Mouse (Mus musculus) hindbrain, embryonic 16.5 days (tissue): ENCODE measurements at regions not wholly inside any gene's neighbourhood (a gene's known extent, or its start where the extent isn't known, plus 50 kb on each side); places are given as distances from the start of the nearest gene placed in this dataset.

Experiments used
- ATAC-seq: fragments of 200-750 bp; cut with Nextera tagmentation; 2 replicates; pipeline ENCODE4 v1.8.0; 2017; ENCODE audit warnings: moderate TSS enrichment, moderate library complexity
- H3K27ac ChIP-seq: fragments of 300-500 bp; sonication (generic); 2 replicates; pipeline ENCODE4 v1.5.1; 2014; ENCODE audit warnings: low read depth, mild to moderate bottlenecking, control low read depth, low read length, moderate library complexity
- H3K27me3 ChIP-seq: fragments of 300-500 bp; sonication (generic); replicated peaks from 2 replicates; pipeline ENCODE4 v1.6.1; 2014; ENCODE audit warnings: low read length; ENCODE audit not compliant: control insufficient read depth, insufficient read depth
- H3K36me3 ChIP-seq: fragments of 300-500 bp; sonication (generic); 2 replicates; pipeline ENCODE4 v1.6.1; 2014; ENCODE audit warnings: mild to moderate bottlenecking, low read length, moderate library complexity, mixed read lengths; ENCODE audit not compliant: control insufficient read depth, insufficient read depth
- H3K4me1 ChIP-seq: fragments of 300-500 bp; sonication (generic); 2 replicates; pipeline ENCODE4 v1.6.1; 2014; ENCODE audit warnings: low read depth, low read length; ENCODE audit not compliant: control insufficient read depth, insufficient read depth
- H3K4me2 ChIP-seq: fragments of 300-500 bp; sonication (generic); 2 replicates; pipeline ENCODE4 v1.6.1; 2014; ENCODE audit warnings: mild to moderate bottlenecking, low read length, control low read depth, moderate library complexity
- H3K4me3 ChIP-seq: fragments of 300-500 bp; sonication (generic); 2 replicates; pipeline ENCODE4 v1.5.1; 2014; ENCODE audit warnings: mild to moderate bottlenecking, low read length, control low read depth, moderate library complexity
- H3K9ac ChIP-seq: fragments of 300-500 bp; sonication (generic); 2 replicates; pipeline ENCODE4 v1.6.1; 2014; ENCODE audit warnings: low read depth, mild to moderate bottlenecking, control low read depth, low read length, moderate library complexity
- H3K9me3 ChIP-seq: fragments of 300-500 bp; sonication (generic); 2 replicates; pipeline ENCODE4 v1.6.1; 2014; ENCODE audit warnings: mild to moderate bottlenecking, low read length, moderate library complexity; ENCODE audit not compliant: control insufficient read depth
- WGBS: fragments of 180-500 bp; shearing (Covaris S2); extraction: QIAGEN DNeasy Blood & Tissue Kit; methylation state at CpG from one replicate; pipeline ENCODE4 v1.1.7; 2014; 5-methylcytosine and 5-hydroxymethylcytosine counted together

DNA sequence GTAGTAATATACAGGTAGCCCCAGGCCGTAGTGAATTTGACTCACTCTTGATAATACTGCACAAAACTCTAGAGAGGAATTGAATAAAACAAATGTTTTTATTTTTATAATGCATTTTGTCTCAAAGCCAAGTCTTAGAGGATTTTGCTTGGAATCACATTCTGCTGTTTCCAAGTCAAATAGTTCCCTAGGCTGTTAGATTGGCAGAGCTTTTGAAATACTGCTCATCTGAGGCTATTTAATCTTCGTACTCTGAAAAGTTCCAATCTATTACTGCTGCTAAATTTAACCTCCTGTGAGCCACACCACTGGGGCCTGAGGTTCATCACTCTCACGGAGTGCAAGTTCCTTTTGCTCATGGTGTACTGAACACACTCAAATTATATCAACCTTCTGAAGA lies 399.4 kb downstream of the Ets1 start:
- no peaks in the 10 kb centered on the region for H3K36me3 ChIP-seq
- H3K27me3 ChIP-seq: no peaks in the 10 kb centered on the region
- H3K9ac ChIP-seq: no peak overlapping the region
- no peak overlapping the region for H3K4me3 ChIP-seq
- no peak overlapping the region for H3K4me2 ChIP-seq
- 65% methylated on average over 3 of the region's 3 CpGs for WGBS
- H3K9me3 ChIP-seq: no peaks in the 10 kb centered on the region
- no peaks in the 10 kb centered on the region for H3K4me1 ChIP-seq
- H3K27ac ChIP-seq: no peak overlapping the region
- no peak for ATAC-seq

DNA sequence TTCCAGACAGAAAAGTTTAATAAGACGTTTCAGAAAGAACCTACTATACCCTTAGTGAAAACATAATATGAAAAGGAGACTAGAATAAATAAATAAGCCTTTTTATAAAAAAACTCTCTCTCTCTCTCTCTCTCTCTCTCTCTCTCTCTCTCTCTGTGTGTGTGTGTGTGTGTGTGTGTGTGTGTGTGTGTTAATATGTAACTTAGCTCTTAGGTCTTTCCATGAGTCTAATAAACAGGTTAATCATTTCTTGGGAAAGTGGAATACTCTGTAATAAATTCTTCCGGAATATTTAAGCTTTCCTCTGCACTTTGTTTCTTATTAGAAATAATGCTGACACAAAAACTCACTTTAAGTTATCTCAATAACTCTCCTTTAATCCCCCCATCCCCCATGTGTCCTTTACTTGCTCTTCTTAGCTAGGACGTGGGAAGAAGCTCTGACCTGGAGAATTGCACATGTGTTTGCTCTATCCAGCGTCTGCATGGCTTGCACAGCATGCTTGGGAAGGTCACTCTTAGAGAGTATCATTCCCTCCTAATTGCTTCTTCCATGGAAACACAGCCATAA lies 403.3 kb downstream of the Ets1 start:
- Histone ChIP-seq H3K4me1 (no peaks in the 10 kb centered on the region), H3K27ac (no peak overlapping the region), H3K9me3 (no peaks in the 10 kb centered on the region), H3K4me3 (no peak overlapping the region), H3K9ac (no peak overlapping the region), H3K36me3 (no peaks in the 10 kb centered on the region), H3K27me3 (no peaks in the 10 kb centered on the region), H3K4me2 (no peak overlapping the region)
- 70% methylated on average over 4 of the region's 4 CpGs for WGBS
- no peak for ATAC-seq

DNA sequence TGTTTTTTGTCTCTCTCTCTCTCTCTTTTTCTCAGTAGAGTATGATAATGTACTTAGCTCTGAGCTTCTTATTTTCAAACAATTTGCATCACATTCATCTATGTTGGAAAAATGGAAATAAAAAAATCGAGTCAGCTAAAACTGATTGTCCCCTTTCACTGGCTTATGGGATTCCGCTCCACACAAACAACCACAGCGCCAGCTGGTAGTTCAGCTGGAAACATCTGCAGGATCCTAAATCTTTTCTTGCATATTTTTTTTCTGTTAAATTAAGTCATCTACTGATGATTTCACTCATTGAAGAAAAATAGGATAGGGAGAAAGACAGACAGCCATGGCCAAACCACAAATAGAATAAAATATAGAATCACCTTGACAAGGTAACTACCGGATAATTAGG lies 414.8 kb downstream of the Ets1 start:
- Histone ChIP-seq H3K27me3 (no peaks in the 10 kb centered on the region), H3K4me2 (no peak overlapping the region), H3K27ac (no peak overlapping the region), H3K36me3 (no peaks in the 10 kb centered on the region), H3K9me3 (no peaks in the 10 kb centered on the region), H3K9ac (no peak overlapping the region), H3K4me1 (no peaks in the 10 kb centered on the region), H3K4me3 (no peak overlapping the region)
- 96% methylated on average over 4 of the region's 4 CpGs for WGBS
- no peak for ATAC-seq

DNA sequence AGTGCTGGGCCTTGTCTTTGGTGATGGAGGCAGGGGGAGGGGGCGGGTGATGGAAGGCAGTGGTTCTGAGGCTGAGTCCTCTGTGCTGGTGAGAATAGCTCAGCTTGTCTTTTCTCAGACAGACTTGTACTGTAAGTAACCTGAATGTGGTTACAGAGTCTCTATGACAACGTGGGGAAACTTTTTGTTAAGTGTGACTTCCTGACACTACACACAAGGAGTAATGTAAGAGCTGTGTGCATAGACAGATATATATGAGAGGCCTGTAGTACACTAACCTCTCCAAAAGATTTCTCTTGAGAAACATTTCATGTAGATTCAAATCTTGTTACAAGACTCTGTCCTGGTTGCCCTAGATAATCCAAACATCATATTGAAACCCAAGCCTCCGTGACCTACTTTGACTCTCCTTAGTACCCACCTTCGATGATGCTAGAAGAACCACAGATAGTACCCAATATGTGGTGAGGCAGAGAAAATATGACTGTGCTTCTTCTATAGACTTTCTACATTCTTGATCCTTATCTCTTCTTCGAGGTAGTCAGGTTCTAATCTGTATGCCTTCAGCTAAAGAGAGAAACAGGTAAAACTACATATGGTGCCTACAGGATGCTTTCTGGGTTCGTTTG lies 424.7 kb downstream of the Ets1 start:
- H3K9ac ChIP-seq: no peak overlapping the region
- WGBS: 84% methylated on average over 6 of the region's 6 CpGs
- no peak overlapping the region for H3K27ac ChIP-seq
- no peak overlapping the region for H3K4me2 ChIP-seq
- ATAC-seq: no peak
- H3K36me3 ChIP-seq: no peaks in the 10 kb centered on the region
- H3K9me3 ChIP-seq: no peaks in the 10 kb centered on the region
- H3K4me3 ChIP-seq: no peak overlapping the region
- peaks cover 3% of the 10 kb centered on the region for H3K4me1 ChIP-seq
- no peaks in the 10 kb centered on the region for H3K27me3 ChIP-seq

DNA sequence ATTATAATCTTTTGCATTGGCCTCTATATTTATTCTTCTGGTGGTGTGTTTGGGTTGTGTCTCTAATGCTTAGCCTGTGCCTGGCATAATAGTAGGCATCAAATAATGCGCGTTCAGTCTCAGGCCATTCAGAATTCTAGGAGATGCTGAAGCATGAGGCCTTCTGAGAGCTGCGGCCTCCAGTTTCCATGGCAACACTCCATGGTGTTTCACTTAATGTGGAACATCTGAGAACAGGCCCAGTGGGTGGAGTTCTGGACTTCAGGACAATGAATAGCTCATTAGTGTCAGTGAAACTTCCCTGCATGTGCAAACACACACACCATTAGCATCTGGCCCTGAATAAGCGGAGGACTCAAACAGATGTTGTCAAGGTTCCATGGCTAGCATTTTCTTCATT lies 426.5 kb downstream of the Ets1 start:
- Histone ChIP-seq H3K27ac (no peak overlapping the region), H3K4me2 (no peak overlapping the region), H3K9ac (no peak overlapping the region), H3K36me3 (no peaks in the 10 kb centered on the region), H3K27me3 (peaks cover 3% of the 10 kb centered on the region; the same call in 1 of the 2 replicates), H3K4me1 (peaks cover 3% of the 10 kb centered on the region), H3K4me3 (no peak overlapping the region), H3K9me3 (no peaks in the 10 kb centered on the region)
- ATAC-seq: peak; percentile 94
- 11% methylated on average over 4 of the region's 4 CpGs for WGBS

DNA sequence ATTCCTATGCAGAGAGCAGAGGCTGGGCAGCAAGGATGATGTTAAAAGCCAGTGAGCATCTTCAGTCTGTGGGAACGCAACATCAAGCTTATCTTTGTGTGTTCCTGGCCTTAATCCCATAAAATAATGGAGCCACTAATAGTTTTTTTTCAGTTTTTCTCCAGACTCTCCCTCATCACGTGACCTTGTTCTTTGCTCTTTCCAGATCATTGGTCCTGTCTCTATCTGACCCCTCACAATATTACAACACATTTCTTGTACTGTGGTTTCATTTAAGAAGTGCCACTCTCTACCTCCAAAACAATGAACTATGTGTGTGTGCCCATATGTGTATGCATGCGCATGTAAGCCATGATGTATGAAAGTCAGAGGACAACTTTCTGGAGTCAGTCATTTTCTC lies 429.3 kb downstream of the Ets1 start:
- no peak overlapping the region for H3K4me2 ChIP-seq
- 87% methylated on average over 3 of the region's 3 CpGs for WGBS
- H3K27ac ChIP-seq: no peak overlapping the region
- no peak for ATAC-seq
- peaks cover 3% of the 10 kb centered on the region; the same call in 1 of the 2 replicates for H3K27me3 ChIP-seq
- no peaks in the 10 kb centered on the region for H3K36me3 ChIP-seq
- H3K9me3 ChIP-seq: no peaks in the 10 kb centered on the region
- H3K4me1 ChIP-seq: peaks cover 3% of the 10 kb centered on the region
- no peak overlapping the region for H3K9ac ChIP-seq
- no peak overlapping the region for H3K4me3 ChIP-seq

DNA sequence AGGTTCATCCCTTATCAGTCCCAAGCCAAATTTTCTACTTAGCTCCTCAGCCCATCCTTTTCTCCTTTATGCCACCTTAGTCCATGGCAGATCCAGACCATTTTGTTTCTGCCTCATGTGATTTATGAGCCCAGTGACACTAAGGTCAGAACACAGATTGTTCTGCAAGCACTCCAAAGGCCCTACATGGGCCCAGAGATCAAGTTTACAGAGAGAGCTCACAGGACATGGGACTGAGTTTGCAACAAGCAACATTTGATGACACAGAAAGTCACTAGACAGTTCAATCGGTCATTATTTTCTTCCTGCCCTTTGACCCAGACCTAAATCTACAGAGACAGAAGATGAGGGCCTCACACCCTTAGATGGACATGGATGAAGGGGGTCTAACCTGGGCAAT lies 431.5 kb downstream of the Ets1 start:
- Histone ChIP-seq H3K4me3 (no peak overlapping the region), H3K9ac (no peak overlapping the region), H3K27me3 (peaks cover 3% of the 10 kb centered on the region; the same call in 1 of the 2 replicates), H3K36me3 (no peaks in the 10 kb centered on the region), H3K4me2 (no peak overlapping the region), H3K27ac (no peak overlapping the region), H3K4me1 (peaks cover 2% of the 10 kb centered on the region), H3K9me3 (no peaks in the 10 kb centered on the region)
- no peak for ATAC-seq
- WGBS: 82% methylated on average over 1 of the region's 1 CpGs

DNA sequence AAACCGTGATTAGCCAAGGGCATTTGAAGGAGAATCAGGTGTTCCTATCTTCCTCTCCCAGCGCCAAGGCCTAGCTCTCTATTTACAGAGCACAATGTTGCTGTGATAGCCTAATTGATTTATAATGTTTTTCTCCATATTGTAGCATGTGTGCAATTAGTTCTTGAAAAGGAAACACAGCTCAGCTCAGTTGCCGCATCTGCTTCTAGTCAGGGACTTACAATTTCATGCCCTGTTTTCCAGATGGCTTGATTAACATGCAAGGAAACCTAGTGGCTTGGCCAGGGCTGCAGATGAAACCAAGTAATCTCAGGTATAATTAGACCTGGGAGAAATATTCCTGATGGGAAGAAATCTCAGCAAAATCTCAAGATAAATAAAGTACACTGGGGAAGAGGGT lies 434.1 kb downstream of the Ets1 start:
- no peaks in the 10 kb centered on the region for H3K9me3 ChIP-seq
- H3K4me2 ChIP-seq: no peak overlapping the region
- H3K4me1 ChIP-seq: no peaks in the 10 kb centered on the region
- no peaks in the 10 kb centered on the region for H3K36me3 ChIP-seq
- H3K4me3 ChIP-seq: no peak overlapping the region
- 61% methylated on average over 3 of the region's 3 CpGs for WGBS
- H3K27ac ChIP-seq: no peak overlapping the region
- no peak overlapping the region for H3K9ac ChIP-seq
- no peak for ATAC-seq
- peaks cover 3% of the 10 kb centered on the region; the same call in 1 of the 2 replicates for H3K27me3 ChIP-seq

DNA sequence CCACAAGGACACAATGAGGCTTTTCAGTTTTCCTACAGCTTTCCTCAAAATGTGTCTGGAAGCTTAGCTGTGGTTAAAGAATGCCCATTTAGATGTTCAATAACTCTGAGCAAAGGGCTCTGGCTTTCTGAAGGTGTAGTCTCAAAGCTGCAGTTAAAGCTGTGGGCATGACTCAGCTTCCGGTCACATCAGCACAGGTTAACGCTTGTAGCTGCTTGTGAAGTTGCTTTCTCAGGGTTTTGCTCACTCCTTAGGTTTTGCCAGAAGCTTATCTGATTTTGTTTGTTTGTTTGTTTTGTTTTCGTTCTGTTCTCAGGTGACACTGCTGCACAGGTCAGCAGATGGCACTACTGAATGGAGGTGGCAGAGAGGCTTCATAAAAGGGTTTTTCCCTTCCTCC lies 444.2 kb downstream of the Ets1 start:
- H3K27ac ChIP-seq: no peak overlapping the region
- no peak overlapping the region for H3K4me3 ChIP-seq
- no peak for ATAC-seq
- WGBS: 83% methylated on average over 3 of the region's 3 CpGs
- H3K36me3 ChIP-seq: no peaks in the 10 kb centered on the region
- no peak overlapping the region for H3K9ac ChIP-seq
- no peaks in the 10 kb centered on the region for H3K9me3 ChIP-seq
- H3K27me3 ChIP-seq: peaks cover 2% of the 10 kb centered on the region; the same call in 1 of the 2 replicates
- no peaks in the 10 kb centered on the region for H3K4me1 ChIP-seq
- H3K4me2 ChIP-seq: no peak overlapping the region
